Mouse (Mus musculus): ENCODE measurements around the gene Xbp1. TPM values are rescaled to one million over a fixed set of nuclear protein-coding genes. Genes with fewer than 3 reads are reported as not detected.
"Not testable (repeated sequence)": the region's sequence is repeated elsewhere in the genome, so short reads cannot be mapped to it uniquely, and the experiment has no call there.

Xbp1 gene
- polyA plus RNA-seq, 1 experiment from 2014 or later, result 116 TPM

- H3K4me2 ChIP-seq (ENCODE audit: low read depth, low read length), result no peak overlapping the region
- H3K9me3 ChIP-seq (replicated peaks; ENCODE audit: control insufficient read depth, low read length), result no peaks in the 10 kb centered on the region
- peaks cover 45% of the 10 kb centered on the region for H3K36me3 ChIP-seq (ENCODE audit: control insufficient read depth, insufficient read depth)
- no peak for ATAC-seq (ENCODE audit: low read depth)
- H3K9ac ChIP-seq (ENCODE audit: low read depth, low read length), result no peak overlapping the region
- no peak overlapping the region for H3K4me3 ChIP-seq (ENCODE audit: low read depth, low read length)
- 71% methylated on average over 5 of the region's 5 CpGs for WGBS (ENCODE audit: insufficient replicate concordance)
- no peak overlapping the region for H3K27ac ChIP-seq (ENCODE audit: low read length)
- H3K27me3 ChIP-seq (ENCODE audit: control insufficient read depth, insufficient read depth, low read depth, low read length), result no peaks in the 10 kb centered on the region
- H3K4me1 ChIP-seq (ENCODE audit: control insufficient read depth, low read depth, low read length), result peaks cover 2% of the 10 kb centered on the region; the same call in 1 of the 2 replicates
Measured at GRCm38 (mm10) chr11:5530172-5530571, 9.7 kb downstream of the Xbp1 start.

DNA sequence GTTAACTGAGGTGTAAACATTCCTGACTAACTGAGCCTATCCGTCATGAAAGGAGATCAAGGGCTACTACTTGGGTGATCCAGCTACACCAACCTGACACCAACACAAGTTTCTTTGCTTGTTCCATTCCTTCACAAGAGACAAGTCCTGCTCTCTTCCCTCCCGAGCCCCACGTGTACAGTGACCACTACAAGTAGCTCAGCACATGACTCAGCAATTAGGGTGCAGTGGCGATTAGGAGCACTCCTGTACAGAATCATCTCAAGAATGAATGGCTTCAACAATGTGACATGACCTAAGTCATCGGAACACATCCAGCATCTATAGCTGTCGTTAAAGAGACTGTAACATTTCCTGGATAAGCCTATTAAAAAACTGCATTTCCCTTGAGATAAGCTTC is 10.3 kb downstream of the Xbp1 start:
- no peak overlapping the region for H3K27ac ChIP-seq (ENCODE audit: low read length)
- H3K4me3 ChIP-seq (ENCODE audit: low read depth, low read length), result no peak overlapping the region
- no peaks in the 10 kb centered on the region for H3K27me3 ChIP-seq (ENCODE audit: control insufficient read depth, insufficient read depth, low read depth, low read length)
- WGBS (ENCODE audit: insufficient replicate concordance), result 46% methylated on average over 6 of the region's 6 CpGs
- H3K4me1 ChIP-seq (ENCODE audit: control insufficient read depth, low read depth, low read length), result no peaks in the 10 kb centered on the region
- no peak for ATAC-seq (ENCODE audit: low read depth)
- H3K4me2 ChIP-seq (ENCODE audit: low read depth, low read length), result no peak overlapping the region
- H3K36me3 ChIP-seq (ENCODE audit: control insufficient read depth, insufficient read depth), result peaks cover 39% of the 10 kb centered on the region
- H3K9me3 ChIP-seq (replicated peaks; ENCODE audit: control insufficient read depth, low read length), result no peaks in the 10 kb centered on the region
- no peak overlapping the region for H3K9ac ChIP-seq (ENCODE audit: low read depth, low read length)

DNA sequence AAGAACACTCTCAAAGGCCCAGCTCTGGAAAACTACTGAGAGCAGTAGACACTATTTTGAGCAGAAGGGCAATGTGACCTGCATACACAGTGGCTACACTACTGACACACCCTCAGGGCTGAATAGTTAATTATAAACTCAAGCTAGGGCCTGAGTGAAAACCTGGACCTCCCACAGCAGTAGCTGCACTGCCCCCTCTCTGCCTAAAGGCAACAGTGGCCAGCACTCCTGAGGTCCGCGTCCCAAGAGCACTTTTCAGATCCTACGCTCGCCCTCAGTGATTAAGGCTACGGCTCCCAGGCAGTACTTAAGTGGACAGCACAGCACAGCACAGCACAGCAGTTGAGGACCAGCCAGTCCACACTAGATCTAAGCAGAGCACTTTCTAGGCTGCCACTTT is 12.6 kb downstream of the Xbp1 start:
- Histone ChIP-seq H3K27ac (ENCODE audit: low read length) (no peak overlapping the region), H3K4me3 (ENCODE audit: low read depth, low read length) (no peak overlapping the region), H3K9me3 (replicated peaks; ENCODE audit: control insufficient read depth, low read length) (no peaks in the 10 kb centered on the region), H3K9ac (ENCODE audit: low read depth, low read length) (no peak overlapping the region), H3K4me2 (ENCODE audit: low read depth, low read length) (no peak overlapping the region), H3K4me1 (ENCODE audit: control insufficient read depth, low read depth, low read length) (no peaks in the 10 kb centered on the region), H3K36me3 (ENCODE audit: control insufficient read depth, insufficient read depth) (peaks cover 38% of the 10 kb centered on the region), H3K27me3 (ENCODE audit: control insufficient read depth, insufficient read depth, low read depth, low read length) (no peaks in the 10 kb centered on the region)
- WGBS (ENCODE audit: insufficient replicate concordance), result 80% methylated on average over 5 of the region's 5 CpGs
- peak; percentile 53; the same call in 1 of the 2 replicates for ATAC-seq (ENCODE audit: low read depth)

- not testable (repeated sequence) for ATAC-seq (ENCODE audit: low read depth); H3K27ac ChIP-seq (ENCODE audit: low read length); H3K9me3 ChIP-seq (replicated peaks; ENCODE audit: control insufficient read depth, low read length); H3K9ac ChIP-seq (ENCODE audit: low read depth, low read length); H3K4me3 ChIP-seq (ENCODE audit: low read depth, low read length); H3K4me2 ChIP-seq (ENCODE audit: low read depth, low read length); H3K27me3 ChIP-seq (ENCODE audit: control insufficient read depth, insufficient read depth, low read depth, low read length)
- H3K36me3 ChIP-seq (ENCODE audit: control insufficient read depth, insufficient read depth), result peaks cover 21% of the 10 kb centered on the region
- H3K4me1 ChIP-seq (ENCODE audit: control insufficient read depth, low read depth, low read length), result peaks cover 12% of the 10 kb centered on the region
- 77% methylated on average over 4 of the region's 4 CpGs for WGBS (ENCODE audit: insufficient replicate concordance)
Measured at GRCm38 (mm10) chr11:5537454-5537853, 17.0 kb downstream of the Xbp1 start.

DNA sequence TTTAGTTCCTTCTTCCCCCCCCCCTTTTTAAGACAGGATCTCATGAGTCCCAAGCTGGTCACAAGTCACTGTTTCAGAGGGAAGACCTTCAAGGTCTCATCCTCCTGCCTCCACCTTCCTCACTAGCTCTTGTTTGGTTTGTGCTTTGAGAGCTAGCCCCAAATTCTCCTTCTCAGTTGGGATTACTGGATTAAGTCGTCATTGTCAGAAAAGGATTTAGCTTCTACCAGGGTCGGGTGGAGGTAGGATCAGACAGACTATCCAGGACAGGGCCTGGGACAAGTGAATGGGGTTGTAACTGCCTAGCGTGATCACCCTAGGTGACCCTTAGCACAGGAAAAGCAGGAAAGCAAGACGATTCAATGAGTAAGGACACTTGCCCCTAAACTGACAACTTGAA is 19.9 kb downstream of the Xbp1 start:
- H3K9ac ChIP-seq (ENCODE audit: low read depth, low read length), result peak overlapping the region; percentile 90; the same call in 1 of the 2 replicates
- H3K27ac ChIP-seq (ENCODE audit: low read length), result no peak overlapping the region
- peak overlapping the region; percentile 81 for H3K4me3 ChIP-seq (ENCODE audit: low read depth, low read length)
- no peaks in the 10 kb centered on the region for H3K27me3 ChIP-seq (ENCODE audit: control insufficient read depth, insufficient read depth, low read depth, low read length)
- ATAC-seq (ENCODE audit: low read depth), result no peak
- peak overlapping the region; percentile 86 for H3K4me2 ChIP-seq (ENCODE audit: low read depth, low read length)
- WGBS (ENCODE audit: insufficient replicate concordance), result 48% methylated on average over 4 of the region's 4 CpGs
- peaks cover 16% of the 10 kb centered on the region for H3K4me1 ChIP-seq (ENCODE audit: control insufficient read depth, low read depth, low read length)
- no peaks in the 10 kb centered on the region for H3K36me3 ChIP-seq (ENCODE audit: control insufficient read depth, insufficient read depth)
- H3K9me3 ChIP-seq (replicated peaks; ENCODE audit: control insufficient read depth, low read length), result no peaks in the 10 kb centered on the region

- no peak for ATAC-seq (ENCODE audit: low read depth)
- peak overlapping the region; percentile 90 for H3K9ac ChIP-seq (ENCODE audit: low read depth, low read length)
- peak overlapping the region; percentile 86 for H3K4me2 ChIP-seq (ENCODE audit: low read depth, low read length)
- no peaks in the 10 kb centered on the region for H3K36me3 ChIP-seq (ENCODE audit: control insufficient read depth, insufficient read depth)
- no peaks in the 10 kb centered on the region for H3K9me3 ChIP-seq (replicated peaks; ENCODE audit: control insufficient read depth, low read length)
- WGBS (ENCODE audit: insufficient replicate concordance), result under 1% methylated on average over 28 of the region's 28 CpGs
- H3K4me3 ChIP-seq (ENCODE audit: low read depth, low read length), result peak overlapping the region; percentile 81
- H3K4me1 ChIP-seq (ENCODE audit: control insufficient read depth, low read depth, low read length), result peaks cover 16% of the 10 kb centered on the region
- H3K27me3 ChIP-seq (ENCODE audit: control insufficient read depth, insufficient read depth, low read depth, low read length), result no peaks in the 10 kb centered on the region
- H3K27ac ChIP-seq (ENCODE audit: low read length), result peak overlapping the region; percentile 89
Measured at GRCm38 (mm10) chr11:5541230-5541798, 20.9 kb downstream of the Xbp1 start.

GRCm38 (mm10) chr11:5541799-5542481 is 21.5 kb downstream of the Xbp1 start, which contains the start of gene Ccdc117:
Gene Ccdc117, minus strand, starts transcription at chr11:5542187.
- ATAC-seq (ENCODE audit: low read depth), result peak; percentile 97
- Histone ChIP-seq H3K4me1 (ENCODE audit: control insufficient read depth, low read depth, low read length) (peaks cover 16% of the 10 kb centered on the region), H3K4me2 (ENCODE audit: low read depth, low read length) (peak within 1 kb of the TSS; percentile 86), H3K4me3 (ENCODE audit: low read depth, low read length) (peak within 1 kb of the TSS; percentile 81), H3K27ac (ENCODE audit: low read length) (peak within 1 kb of the TSS; percentile 89), H3K36me3 (ENCODE audit: control insufficient read depth, insufficient read depth) (no peaks in the 10 kb centered on the region), H3K9me3 (replicated peaks; ENCODE audit: control insufficient read depth, low read length) (no peaks in the 10 kb centered on the region), H3K27me3 (ENCODE audit: control insufficient read depth, insufficient read depth, low read depth, low read length) (no peaks in the 10 kb centered on the region), H3K9ac (ENCODE audit: low read depth, low read length) (peak within 1 kb of the TSS; percentile 90)
- WGBS (ENCODE audit: insufficient replicate concordance), result under 1% methylated on average over 60 of the region's 65 CpGs

DNA sequence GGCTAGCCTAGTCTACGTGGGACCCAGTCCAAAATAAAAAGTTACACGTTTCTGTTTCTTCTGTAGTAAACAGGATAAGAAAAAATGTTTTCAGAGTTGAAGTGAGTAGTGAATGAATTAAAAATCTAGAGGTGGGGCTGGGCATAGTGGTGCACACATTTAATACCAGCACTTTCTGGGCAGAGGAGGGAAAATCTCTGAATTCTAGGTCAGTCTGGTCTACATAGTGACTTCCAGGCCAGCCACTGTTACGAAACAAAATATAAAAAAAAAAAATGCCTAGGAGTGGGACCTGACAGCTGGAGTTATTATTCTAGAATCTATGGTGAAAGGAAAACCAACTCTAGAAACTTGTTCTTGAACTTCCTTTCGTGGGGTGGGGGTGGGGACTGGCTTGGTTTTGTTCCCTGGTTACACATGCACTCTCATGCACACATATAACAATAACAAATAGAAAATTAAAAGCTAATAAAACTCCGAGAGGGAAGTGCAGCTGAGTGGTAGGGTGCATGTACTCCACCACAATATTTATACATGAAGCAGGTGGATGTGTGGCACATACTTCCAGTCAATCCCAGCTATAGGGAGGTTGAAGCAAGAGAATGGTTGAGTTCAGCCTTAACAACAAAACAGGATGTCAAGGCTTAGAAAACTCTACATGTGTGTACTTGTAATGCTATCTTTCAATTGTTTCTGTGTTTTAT is 22.2 kb downstream of the Xbp1 start:
- H3K27me3 ChIP-seq (ENCODE audit: control insufficient read depth, insufficient read depth, low read depth, low read length), result no peaks in the 10 kb centered on the region

DNA sequence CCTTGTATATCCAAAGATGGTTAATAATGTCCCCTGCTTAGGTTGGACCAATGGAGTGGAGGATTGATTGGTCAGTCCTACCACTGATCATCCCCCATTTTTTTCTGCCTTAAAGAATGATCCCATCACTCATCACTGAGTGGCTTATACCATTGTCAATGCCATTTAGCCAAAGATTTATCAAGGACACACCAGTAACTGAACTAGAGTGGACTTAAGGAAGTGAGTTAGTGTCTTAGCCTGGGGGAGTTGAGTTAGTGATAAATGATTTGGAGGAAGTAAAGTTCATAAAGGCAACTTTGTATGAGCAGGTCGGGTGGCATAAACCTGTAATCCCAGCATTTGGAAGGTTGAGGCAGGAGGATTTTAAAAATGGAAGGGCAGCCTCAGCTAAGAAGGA is 22.8 kb downstream of the Xbp1 start:
- H3K9ac ChIP-seq (ENCODE audit: low read depth, low read length), result no peak overlapping the region
- H3K9me3 ChIP-seq (replicated peaks; ENCODE audit: control insufficient read depth, low read length), result no peaks in the 10 kb centered on the region
- H3K36me3 ChIP-seq (ENCODE audit: control insufficient read depth, insufficient read depth), result no peaks in the 10 kb centered on the region
- 70% methylated on average over 1 of the region's 1 CpGs for WGBS (ENCODE audit: insufficient replicate concordance)
- H3K4me3 ChIP-seq (ENCODE audit: low read depth, low read length), result no peak overlapping the region
- no peak overlapping the region for H3K4me2 ChIP-seq (ENCODE audit: low read depth, low read length)
- no peaks in the 10 kb centered on the region for H3K27me3 ChIP-seq (ENCODE audit: control insufficient read depth, insufficient read depth, low read depth, low read length)
- ATAC-seq (ENCODE audit: low read depth), result no peak
- H3K4me1 ChIP-seq (ENCODE audit: control insufficient read depth, low read depth, low read length), result peaks cover 16% of the 10 kb centered on the region
- no peak overlapping the region for H3K27ac ChIP-seq (ENCODE audit: low read length)

More for the DNA sequence above, 22.2 kb downstream of the Xbp1 start:
- no peak for ATAC-seq (ENCODE audit: low read depth)
- H3K36me3 ChIP-seq (ENCODE audit: control insufficient read depth, insufficient read depth), result no peaks in the 10 kb centered on the region
- peak overlapping the region; percentile 81 for H3K4me3 ChIP-seq (ENCODE audit: low read depth, low read length)
- H3K9ac ChIP-seq (ENCODE audit: low read depth, low read length), result no peak overlapping the region
- H3K9me3 ChIP-seq (replicated peaks; ENCODE audit: control insufficient read depth, low read length), result no peaks in the 10 kb centered on the region
- peak overlapping the region; percentile 86 for H3K4me2 ChIP-seq (ENCODE audit: low read depth, low read length)
- peaks cover 16% of the 10 kb centered on the region for H3K4me1 ChIP-seq (ENCODE audit: control insufficient read depth, low read depth, low read length)
- 37% methylated on average over 5 of the region's 5 CpGs for WGBS (ENCODE audit: insufficient replicate concordance)
- peak overlapping the region; percentile 42; the same call in 1 of the 2 replicates for H3K27ac ChIP-seq (ENCODE audit: low read length)

Data from liver, embryonic 16.5 days (tissue).